Mouse (Mus musculus) hindbrain, embryonic 12.5 days (tissue): ENCODE measurements around the gene Sept9. TPM values are rescaled to one million over a fixed set of nuclear protein-coding genes. Genes with fewer than 3 reads are reported as not detected.

Experiments used
- ATAC-seq: fragments of 200-750 bp; cut with Nextera tagmentation; 2 replicates; pipeline ENCODE4 v1.8.0; 2017; ENCODE audit warnings: moderate TSS enrichment; ENCODE audit not compliant: low FRiP score
- H3K27ac ChIP-seq: fragments of 300-500 bp; sonication (generic); 2 replicates; pipeline ENCODE4 v1.5.1; 2016; ENCODE audit warnings: mild to moderate bottlenecking
- H3K27me3 ChIP-seq: fragments of 300-500 bp; sonication (generic); 2 replicates; pipeline ENCODE4 v1.6.1; 2016; ENCODE audit warnings: mild to moderate bottlenecking
- H3K36me3 ChIP-seq: fragments of 300-500 bp; sonication (generic); 2 replicates; pipeline ENCODE4 v1.6.1; 2016; ENCODE audit warnings: mild to moderate bottlenecking
- H3K4me1 ChIP-seq: fragments of 300-500 bp; sonication (generic); 2 replicates; pipeline ENCODE4 v1.6.1; 2016
- H3K4me2 ChIP-seq: fragments of 300-500 bp; sonication (generic); replicated peaks from 2 replicates; pipeline ENCODE4 v1.6.1; 2016; ENCODE audit warnings: mild to moderate bottlenecking
- H3K4me3 ChIP-seq: fragments of 300-500 bp; sonication (generic); 2 replicates; pipeline ENCODE4 v1.5.1; 2016; ENCODE audit warnings: mild to moderate bottlenecking
- H3K9ac ChIP-seq: fragments of 300-500 bp; sonication (generic); 2 replicates; pipeline ENCODE4 v1.6.1; 2016; ENCODE audit warnings: mild to moderate bottlenecking, moderate library complexity
- H3K9me3 ChIP-seq: fragments of 300-500 bp; sonication (generic); replicated peaks from 2 replicates; pipeline ENCODE4 v1.6.1; 2016; ENCODE audit warnings: mild to moderate bottlenecking
- WGBS: fragments of 180-500 bp; shearing (Covaris S2); methylation state at CpG from one replicate; pipeline ENCODE4 v1.1.7; 2016; 5-methylcytosine and 5-hydroxymethylcytosine counted together
- polyA plus RNA-seq: library from polyadenylated mRNA; unstranded; fragments of >200 nt; fragmentation: Nextera tagmentation; extraction: Ambion mirVana; gene quantifications from 2 replicates; pipeline ENCODE4 v1.2.1, GENCODE M21; 2016

Gene Sept9
- polyA plus RNA-seq, 1 experiment from 2014 or later = 165 TPM

DNA sequence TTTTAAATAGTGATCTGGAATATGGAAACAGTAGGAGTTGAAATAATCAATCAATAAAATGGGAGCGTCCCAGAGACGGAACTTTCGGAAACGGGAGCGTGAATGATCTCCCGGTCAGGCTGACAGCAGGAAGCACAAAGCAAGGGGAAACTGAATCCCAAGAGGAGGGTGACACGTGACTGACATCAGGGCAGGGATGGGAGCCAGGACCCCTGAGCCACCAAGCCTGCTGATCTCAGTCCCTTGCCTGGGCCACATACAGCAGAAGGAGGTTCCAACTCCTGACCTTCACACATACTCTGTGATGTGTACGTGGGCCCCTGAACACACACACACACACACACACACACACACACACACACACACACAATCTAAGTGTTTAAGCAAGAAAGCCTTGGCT is 37.9 kb upstream of the Sept9 start:
- no peak overlapping the region for H3K9ac ChIP-seq
- no peak overlapping the region for H3K27ac ChIP-seq
- H3K27me3 ChIP-seq = peaks cover 3% of the 10 kb centered on the region; the same call in 1 of the 2 replicates
- no peak for ATAC-seq
- H3K4me3 ChIP-seq = no peak overlapping the region
- H3K4me2 ChIP-seq = no peak overlapping the region
- H3K4me1 ChIP-seq = peaks cover 4% of the 10 kb centered on the region; the same call in 1 of the 2 replicates
- H3K36me3 ChIP-seq = peaks cover 38% of the 10 kb centered on the region
- 66% methylated on average over 8 of the region's 8 CpGs for WGBS
- H3K9me3 ChIP-seq = no peaks in the 10 kb centered on the region; the same call in 1 of the 2 replicates

DNA sequence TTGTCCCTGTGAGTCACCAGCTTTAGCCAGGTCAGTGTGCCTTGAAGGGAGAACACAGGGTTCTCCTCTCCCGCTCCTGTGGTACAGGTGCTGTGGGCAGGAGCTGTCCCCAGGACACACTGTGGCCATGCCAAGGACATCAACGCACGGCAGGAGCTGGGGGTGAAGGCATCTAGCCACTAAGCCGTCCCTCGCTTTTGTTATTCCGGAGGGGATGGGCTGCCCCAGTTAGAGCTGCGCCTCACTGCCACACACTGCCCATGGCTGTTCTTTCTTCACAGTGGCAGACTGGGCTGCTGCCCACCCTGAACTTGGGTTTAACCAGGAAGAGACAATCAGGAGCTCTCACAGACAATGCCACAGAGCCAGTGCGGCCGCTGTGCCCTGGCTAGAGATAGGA is 36.4 kb upstream of the Sept9 start:
- no peaks in the 10 kb centered on the region; the same call in 1 of the 2 replicates for H3K9me3 ChIP-seq
- 78% methylated on average over 9 of the region's 9 CpGs for WGBS

DNA sequence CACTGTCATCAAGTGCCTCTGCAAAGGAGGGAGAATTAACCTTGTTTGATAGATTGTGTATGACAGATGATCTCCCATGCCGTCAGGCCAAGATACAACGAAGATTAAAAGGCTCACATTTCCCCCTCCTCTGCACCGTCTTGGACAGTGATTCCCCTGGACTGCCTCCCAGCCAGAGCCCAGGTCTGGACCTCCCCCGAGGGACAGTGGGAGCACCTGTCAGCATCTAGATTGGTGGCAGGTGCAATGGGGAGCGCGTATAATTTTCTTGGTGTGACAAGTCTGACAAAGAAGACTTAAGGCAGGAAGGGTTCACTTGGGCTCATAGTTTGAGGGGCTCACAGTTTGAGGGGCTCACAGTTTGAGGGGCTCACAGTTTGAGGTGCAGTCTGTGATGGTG is 35.7 kb upstream of the Sept9 start:
- no peak for ATAC-seq
- no peak overlapping the region for H3K4me2 ChIP-seq
- peaks cover 3% of the 10 kb centered on the region; the same call in 1 of the 2 replicates for H3K4me1 ChIP-seq
- H3K9ac ChIP-seq = no peak overlapping the region
- H3K9me3 ChIP-seq = no peaks in the 10 kb centered on the region; the same call in 1 of the 2 replicates
- no peak overlapping the region for H3K4me3 ChIP-seq
- H3K27ac ChIP-seq = no peak overlapping the region
- WGBS = 82% methylated on average over 6 of the region's 6 CpGs
- H3K36me3 ChIP-seq = peaks cover 18% of the 10 kb centered on the region
- peaks cover 3% of the 10 kb centered on the region; the same call in 1 of the 2 replicates for H3K27me3 ChIP-seq

More for the DNA sequence above, 36.4 kb upstream of the Sept9 start:
- H3K27me3 ChIP-seq = peaks cover 3% of the 10 kb centered on the region; the same call in 1 of the 2 replicates
- no peak overlapping the region for H3K4me2 ChIP-seq
- peaks cover 3% of the 10 kb centered on the region; the same call in 1 of the 2 replicates for H3K4me1 ChIP-seq
- no peak overlapping the region for H3K27ac ChIP-seq
- H3K4me3 ChIP-seq = no peak overlapping the region
- peaks cover 24% of the 10 kb centered on the region for H3K36me3 ChIP-seq
- H3K9ac ChIP-seq = no peak overlapping the region
- no peak for ATAC-seq

DNA sequence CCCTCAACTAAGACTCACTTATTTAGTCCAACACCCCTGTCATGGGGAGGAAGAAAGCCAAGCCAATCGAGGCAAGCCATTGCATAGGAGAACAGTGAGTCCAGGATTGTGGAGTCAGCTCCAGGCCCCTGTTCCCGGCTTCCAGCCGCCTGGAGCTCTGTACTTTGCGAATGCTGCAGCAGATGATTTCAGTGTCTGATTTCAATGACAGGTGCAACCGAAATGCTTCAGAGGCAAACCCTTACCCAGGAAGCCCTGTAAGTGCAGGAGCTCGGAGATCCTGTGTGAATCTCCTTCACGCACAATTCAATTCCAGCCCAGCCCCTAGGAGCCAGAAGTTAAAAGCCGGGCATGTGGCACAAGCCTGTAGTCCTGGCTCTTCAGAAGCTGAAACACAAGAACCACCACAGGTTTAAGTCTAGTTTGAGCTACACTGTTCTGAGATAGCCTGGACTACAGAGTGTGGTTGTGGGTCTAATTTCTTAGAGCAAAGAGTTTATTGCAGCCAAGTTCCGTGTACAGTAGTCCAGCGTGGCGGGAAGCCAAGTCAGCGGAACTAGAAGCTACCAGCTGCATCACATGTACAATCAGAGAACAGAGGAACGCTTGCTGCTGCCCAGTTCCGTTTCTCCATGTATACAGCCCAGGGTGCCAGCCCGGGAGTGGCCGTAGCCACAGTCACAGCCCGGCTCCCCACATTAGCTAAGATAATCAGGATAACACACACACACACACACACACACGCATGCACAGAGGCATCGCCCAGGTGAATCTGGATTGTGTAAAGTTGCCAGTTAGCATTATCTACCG is 31.0 kb upstream of the Sept9 start:
- no peak overlapping the region for H3K27ac ChIP-seq
- H3K9ac ChIP-seq = no peak overlapping the region
- no peak for ATAC-seq
- 86% methylated on average over 20 of the region's 20 CpGs for whole genome bisulfite sequencing
- H3K9me3 ChIP-seq = no peaks in the 10 kb centered on the region; the same call in 1 of the 2 replicates
- no peak overlapping the region for H3K4me2 ChIP-seq
- peaks cover 8% of the 10 kb centered on the region; the same call in 1 of the 2 replicates for H3K4me1 ChIP-seq
- no peak overlapping the region for H3K4me3 ChIP-seq
- H3K27me3 ChIP-seq = no peaks in the 10 kb centered on the region
- no peaks in the 10 kb centered on the region for H3K36me3 ChIP-seq

DNA sequence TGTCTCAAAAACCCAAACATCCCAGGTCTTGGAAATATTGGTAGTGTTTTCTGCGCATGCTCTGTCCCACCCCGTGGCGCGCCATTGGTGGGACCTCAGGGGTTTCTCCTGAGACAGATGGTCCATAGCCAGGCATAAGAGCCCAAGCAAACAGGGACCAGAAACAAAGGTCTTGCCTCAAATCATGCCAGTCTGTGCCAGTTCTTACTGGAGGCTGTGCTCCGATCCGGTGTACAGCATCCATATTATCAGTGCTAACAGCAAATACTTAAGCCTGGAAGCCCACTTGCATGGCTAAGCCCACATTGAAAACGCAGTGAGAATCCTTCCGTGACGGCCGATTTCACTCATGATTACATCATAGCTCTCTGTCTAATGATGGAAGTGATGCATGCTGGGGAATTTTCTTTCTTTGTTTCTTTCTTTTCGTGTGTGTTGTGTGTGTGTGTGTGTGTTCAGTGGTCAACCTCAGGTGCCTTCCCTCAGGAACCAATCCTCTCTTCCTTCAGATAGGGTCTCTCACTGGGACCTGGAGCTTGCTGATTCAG is 30.3 kb upstream of the Sept9 start:
- no peaks in the 10 kb centered on the region for H3K9me3 ChIP-seq
- WGBS = 91% methylated on average over 11 of the region's 11 CpGs
- peaks cover 11% of the 10 kb centered on the region; the same call in 1 of the 2 replicates for H3K4me1 ChIP-seq
- no peak overlapping the region for H3K4me2 ChIP-seq
- H3K27ac ChIP-seq = peak overlapping the region; percentile 37; the same call in 1 of the 2 replicates
- H3K36me3 ChIP-seq = no peaks in the 10 kb centered on the region
- H3K9ac ChIP-seq = no peak overlapping the region
- ATAC-seq = no peak
- no peak overlapping the region for H3K4me3 ChIP-seq
- no peaks in the 10 kb centered on the region for H3K27me3 ChIP-seq

DNA sequence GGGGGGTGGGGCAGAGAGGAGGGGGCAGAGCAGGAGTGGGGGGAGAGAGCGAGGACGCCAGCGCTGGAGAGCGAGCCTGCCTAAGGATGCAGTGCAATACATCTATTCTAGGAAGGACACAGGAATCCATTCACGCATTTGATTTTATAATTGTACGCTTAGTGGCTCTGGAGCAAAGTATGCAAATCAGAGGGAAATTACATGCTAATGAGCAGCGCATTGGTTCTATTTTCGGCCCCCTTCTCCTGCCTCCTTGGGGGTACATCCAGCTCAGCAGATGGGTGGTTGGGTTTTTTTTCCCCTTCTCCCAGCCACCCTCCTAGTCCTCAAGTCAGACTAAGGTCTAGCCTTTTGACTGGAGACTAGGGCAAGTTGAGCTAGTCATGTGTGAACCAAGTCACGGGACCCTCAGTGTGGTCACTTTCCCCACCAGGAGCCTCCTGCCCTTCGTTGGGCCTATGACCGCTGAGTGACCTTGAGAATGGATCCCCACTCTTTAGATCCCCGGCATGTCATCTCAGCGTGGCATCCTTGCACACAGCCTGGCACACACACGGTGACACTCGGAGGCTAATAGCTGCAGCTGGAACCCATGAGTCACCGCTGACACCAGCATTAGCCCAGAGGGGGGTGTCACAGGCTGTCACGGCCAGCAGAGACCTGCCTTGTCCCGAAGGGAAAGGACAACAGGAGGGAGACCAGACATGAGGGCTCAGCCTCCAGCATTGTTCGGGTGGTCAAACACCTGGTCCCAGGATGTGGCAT is 29.5 kb upstream of the Sept9 start:
- ATAC-seq = no peak
- Histone ChIP-seq H3K27ac (peak overlapping the region; percentile 37; the same call in 1 of the 2 replicates), H3K4me1 (peaks cover 18% of the 10 kb centered on the region; the same call in 1 of the 2 replicates), H3K36me3 (no peaks in the 10 kb centered on the region), H3K4me3 (no peak overlapping the region), H3K27me3 (no peaks in the 10 kb centered on the region), H3K4me2 (no peak overlapping the region), H3K9me3 (no peaks in the 10 kb centered on the region), H3K9ac (no peak overlapping the region)
- 82% methylated on average over 19 of the region's 19 CpGs for WGBS

DNA sequence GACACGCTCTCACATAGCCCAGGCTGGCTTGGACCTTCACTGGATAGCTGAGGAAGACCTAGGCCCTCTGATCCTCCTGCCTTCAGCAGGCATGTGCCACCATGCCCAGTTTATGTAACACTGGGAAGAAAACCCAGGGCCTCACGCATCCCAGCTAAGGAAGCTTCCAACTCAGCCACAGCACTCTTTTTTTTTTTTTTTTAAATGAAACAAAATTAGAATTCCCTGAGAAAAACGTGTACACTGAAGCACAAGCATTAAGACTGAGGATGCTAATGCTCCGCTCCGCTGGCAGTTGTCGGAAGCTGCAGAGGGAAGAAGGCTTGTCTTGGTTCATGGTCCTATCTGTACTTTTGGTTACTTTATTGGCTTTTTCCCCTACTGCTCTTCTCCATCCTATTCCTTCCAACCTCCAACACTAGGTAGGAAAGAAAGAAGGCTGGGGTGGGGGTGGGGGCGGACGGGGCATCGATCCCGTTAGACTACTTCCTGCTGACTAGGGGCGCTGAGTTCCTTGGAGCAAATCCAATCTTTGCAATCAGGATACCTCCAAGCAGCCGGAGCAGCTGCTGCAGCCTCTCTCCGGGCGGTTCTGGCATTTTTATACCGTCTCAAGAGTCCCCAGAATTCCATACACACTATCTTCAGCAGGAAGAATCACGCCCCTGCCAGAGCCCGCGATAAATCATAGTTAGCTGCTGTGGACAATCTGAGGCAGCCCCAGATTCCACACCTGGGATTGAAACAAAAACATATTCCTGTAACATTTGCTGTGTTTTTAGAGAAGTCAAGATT is 25.2 kb upstream of the Sept9 start:
- ATAC-seq = no peak
- Histone ChIP-seq H3K4me3 (peak overlapping the region; percentile 13; the same call in 1 of the 2 replicates), H3K9me3 (no peaks in the 10 kb centered on the region), H3K4me1 (peaks cover 23% of the 10 kb centered on the region), H3K4me2 (peak overlapping the region; percentile 43), H3K9ac (peak overlapping the region; percentile 20; the same call in 1 of the 2 replicates), H3K27me3 (peaks cover 4% of the 10 kb centered on the region; the same call in 1 of the 2 replicates), H3K27ac (peak overlapping the region; percentile 41), H3K36me3 (no peaks in the 10 kb centered on the region)
- WGBS = 48% methylated on average over 18 of the region's 18 CpGs

DNA sequence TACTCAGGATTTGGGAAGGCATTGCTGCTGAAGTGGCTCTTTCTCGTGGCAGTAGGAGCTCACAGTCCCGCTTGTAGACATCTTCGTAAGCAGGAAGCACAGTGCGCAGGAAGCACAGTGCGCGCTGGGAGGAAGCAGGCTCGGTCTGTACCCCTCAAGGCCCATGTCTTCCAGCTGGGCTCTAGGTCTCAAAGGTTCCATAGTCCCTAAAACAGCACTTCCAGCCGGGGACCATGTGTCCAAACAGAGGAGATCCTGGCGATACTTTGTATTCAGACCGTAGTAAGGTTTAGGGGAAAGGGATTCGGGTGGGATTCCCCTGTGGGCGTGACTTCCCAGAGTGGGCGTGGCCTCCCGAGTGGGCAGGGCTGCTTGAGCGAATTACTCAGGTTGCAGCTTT is 24.5 kb upstream of the Sept9 start:
- peaks cover 4% of the 10 kb centered on the region; the same call in 1 of the 2 replicates for H3K27me3 ChIP-seq
- peak overlapping the region; percentile 20 for H3K9ac ChIP-seq

DNA sequence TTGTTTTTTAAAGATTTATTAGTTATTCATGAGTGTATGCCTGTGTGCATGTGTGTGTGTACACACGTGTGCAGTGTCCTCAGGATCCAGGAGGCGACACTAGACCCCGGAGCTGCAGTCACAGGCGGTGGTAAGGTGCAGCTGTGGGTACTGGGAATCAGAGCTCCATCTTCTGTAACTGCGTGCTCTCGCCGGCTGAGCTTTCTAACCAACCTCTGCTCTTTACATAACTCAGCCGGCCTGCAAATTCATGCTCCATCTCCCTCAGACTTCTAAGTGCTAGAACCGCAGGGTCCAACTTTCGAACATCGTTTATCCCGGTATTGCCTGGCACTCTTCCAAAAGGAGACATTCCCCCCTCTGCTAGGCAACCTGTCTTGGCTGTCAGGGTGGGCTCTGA is 24.0 kb upstream of the Sept9 start:
- Histone ChIP-seq H3K4me1 (peaks cover 18% of the 10 kb centered on the region), H3K9ac (no peak overlapping the region), H3K4me2 (peak overlapping the region; percentile 43; the same call in 1 of the 2 replicates), H3K27me3 (peaks cover 4% of the 10 kb centered on the region; the same call in 1 of the 2 replicates), H3K36me3 (no peaks in the 10 kb centered on the region), H3K27ac (no peak overlapping the region), H3K9me3 (peaks cover 8% of the 10 kb centered on the region), H3K4me3 (no peak overlapping the region)
- WGBS = 78% methylated on average over 12 of the region's 12 CpGs
- no peak for ATAC-seq

More for the DNA sequence above, 24.5 kb upstream of the Sept9 start:
- 50% methylated on average over 15 of the region's 15 CpGs for whole genome bisulfite sequencing
- H3K9me3 ChIP-seq = peaks cover 3% of the 10 kb centered on the region
- ATAC-seq = no peak
- peak overlapping the region; percentile 13; the same call in 1 of the 2 replicates for H3K4me3 ChIP-seq
- H3K4me2 ChIP-seq = peak overlapping the region; percentile 43
- peak overlapping the region; percentile 41 for H3K27ac ChIP-seq
- peaks cover 22% of the 10 kb centered on the region for H3K4me1 ChIP-seq
- H3K36me3 ChIP-seq = no peaks in the 10 kb centered on the region

DNA sequence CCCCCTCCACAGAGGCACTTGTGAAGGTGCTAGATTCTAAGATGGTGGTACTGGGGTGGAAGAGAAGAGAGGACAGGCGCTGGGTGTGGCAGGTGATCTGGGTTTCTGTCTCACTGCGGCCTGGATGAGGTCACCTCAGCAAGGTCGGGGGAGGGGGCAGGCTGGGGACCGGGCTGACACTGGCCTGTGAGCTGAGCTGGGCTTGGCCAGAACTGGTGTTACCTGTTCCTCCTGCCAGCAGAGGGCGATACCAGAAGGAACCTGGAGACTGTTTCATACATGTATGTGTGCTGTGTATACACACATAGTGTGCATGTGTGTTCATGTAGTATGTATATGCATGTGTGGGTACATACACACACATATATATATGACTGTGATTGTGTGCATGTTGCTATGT is 23.2 kb upstream of the Sept9 start:
- no peak overlapping the region for H3K27ac ChIP-seq
- H3K4me2 ChIP-seq = no peak overlapping the region
- no peaks in the 10 kb centered on the region for H3K36me3 ChIP-seq
- peaks cover 13% of the 10 kb centered on the region for H3K9me3 ChIP-seq
- no peak overlapping the region for H3K4me3 ChIP-seq
- peaks cover 18% of the 10 kb centered on the region for H3K4me1 ChIP-seq
- no peak overlapping the region for H3K9ac ChIP-seq
- peak; percentile 36; the same call in 1 of the 2 replicates for ATAC-seq
- H3K27me3 ChIP-seq = peaks cover 4% of the 10 kb centered on the region; the same call in 1 of the 2 replicates
- 49% methylated on average over 5 of the region's 5 CpGs for WGBS

DNA sequence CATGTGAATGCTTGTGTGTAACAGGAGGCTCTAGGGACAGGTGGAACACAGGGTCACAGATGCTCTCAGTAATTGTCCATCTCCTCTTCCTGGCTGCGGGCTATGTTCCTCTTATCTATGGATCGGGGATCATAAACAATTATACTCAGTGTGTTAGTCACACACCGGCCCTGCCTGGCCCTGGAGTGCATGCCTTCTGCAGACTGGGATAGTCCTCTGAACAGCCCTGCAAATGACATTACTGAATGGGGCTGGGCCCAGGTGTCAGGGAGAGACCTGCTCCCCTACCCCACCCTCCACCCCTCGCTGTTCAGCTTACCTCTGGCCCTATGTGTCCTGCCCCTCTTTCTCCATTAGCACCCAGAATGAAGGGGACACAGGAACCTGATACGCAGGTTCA is 22.6 kb upstream of the Sept9 start:
- H3K4me2 ChIP-seq = no peak overlapping the region
- peak; percentile 39; the same call in 1 of the 2 replicates for ATAC-seq
- H3K9ac ChIP-seq = no peak overlapping the region
- no peak overlapping the region for H3K4me3 ChIP-seq
- WGBS = 68% methylated on average over 5 of the region's 5 CpGs
- peaks cover 18% of the 10 kb centered on the region for H3K4me1 ChIP-seq
- H3K9me3 ChIP-seq = peaks cover 19% of the 10 kb centered on the region
- no peaks in the 10 kb centered on the region for H3K36me3 ChIP-seq
- peaks cover 4% of the 10 kb centered on the region; the same call in 1 of the 2 replicates for H3K27me3 ChIP-seq
- H3K27ac ChIP-seq = no peak overlapping the region
